Mouse (Mus musculus) telencephalon, adult 2 months (tissue): ENCODE data around the gene Prkar1b.
A peak's percentile ranks its signal among the peaks of the same experiment; 100 is the strongest.

Experiments
- DNase-seq: peaks from one replicate; pipeline ENCODE4 v3.0.0-alpha.2; 2011; ENCODE audit warnings: low read depth, low spot score

The Prkar1b gene

DNA sequence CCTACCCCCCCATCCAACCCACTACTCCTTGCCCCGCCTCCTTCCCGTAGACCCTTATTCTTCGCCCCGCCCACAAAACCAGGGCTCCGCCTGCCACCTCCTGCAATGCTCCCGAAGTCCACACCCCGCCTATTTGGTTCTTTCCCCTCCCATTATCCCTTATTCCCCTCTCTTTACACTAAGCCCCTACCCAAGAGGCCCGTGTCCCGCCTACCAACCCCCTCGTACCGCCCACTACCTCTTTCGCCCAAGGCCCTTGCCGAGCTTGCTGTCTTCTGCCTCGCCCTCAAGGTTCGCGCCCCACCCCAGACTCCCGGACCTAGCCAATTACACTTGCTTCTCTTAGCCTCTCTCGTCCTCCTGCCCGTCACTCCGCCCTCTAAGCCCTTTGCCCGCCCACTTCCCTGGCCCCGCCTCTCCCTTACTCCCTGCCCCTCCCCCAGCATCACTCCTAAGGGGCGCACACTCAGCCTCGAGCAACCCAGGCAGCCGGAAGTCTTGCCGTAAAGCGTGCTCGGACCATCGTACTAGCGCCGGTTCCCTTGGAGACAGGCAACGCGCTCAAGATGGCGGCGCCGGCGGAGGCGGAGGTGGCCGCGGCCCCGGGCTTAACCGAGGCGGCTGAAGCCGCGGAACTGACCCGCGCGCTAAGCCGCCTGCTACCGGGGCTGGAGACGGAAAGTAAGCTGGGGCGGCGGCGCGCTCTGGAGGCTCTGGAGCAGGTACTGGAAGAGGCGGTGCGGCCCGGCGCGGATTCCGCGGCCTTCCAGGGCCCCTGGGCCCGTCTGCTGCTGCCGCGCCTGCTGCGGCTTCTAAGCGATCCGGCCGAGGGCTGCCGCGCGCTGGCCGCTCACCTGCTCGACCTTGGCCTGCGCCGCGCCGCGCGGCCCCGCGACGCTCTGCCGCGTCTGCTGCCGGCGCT lies at the start of gene Prkar1b, which contains the start of gene Dnaaf5:
Gene Prkar1b (minus strand): TSS at position 321 of the 922 bp plus-strand sequence.
Gene Dnaaf5 (plus strand): TSS at position 543 of the 922 bp plus-strand sequence.
- DNase-seq, result peak; percentile 98

GRCm38 (mm10) chr5:139199636-139199994 lies 49.8 kb upstream of the Prkar1b start:
- DNase-seq, result no peak

DNA sequence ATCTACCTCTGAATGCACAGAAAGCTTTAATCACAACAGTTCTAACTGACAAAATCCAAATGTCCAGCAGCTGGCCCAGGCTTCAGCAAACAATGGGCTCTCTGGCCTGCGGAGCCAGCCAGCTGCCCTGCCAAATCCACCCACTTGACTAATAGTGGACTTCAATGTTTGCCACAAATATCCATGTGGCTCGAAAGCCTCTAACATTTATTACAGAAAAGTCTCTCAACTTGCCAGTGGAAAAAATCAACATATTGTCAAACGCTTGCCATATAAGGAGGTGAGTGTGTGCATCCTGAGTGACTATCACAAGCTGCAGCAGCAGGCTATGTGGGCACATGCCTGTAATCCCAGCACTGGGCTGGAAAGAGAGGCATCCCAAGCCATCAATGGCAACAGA lies 49.0 kb upstream of the Prkar1b start:
- DNase-seq, result no peak

- DNase-seq, result peak; percentile 83
These were observed 41.2 kb upstream of the Prkar1b start for GRCm38 (mm10) chr5:139190958-139191357.

DNA sequence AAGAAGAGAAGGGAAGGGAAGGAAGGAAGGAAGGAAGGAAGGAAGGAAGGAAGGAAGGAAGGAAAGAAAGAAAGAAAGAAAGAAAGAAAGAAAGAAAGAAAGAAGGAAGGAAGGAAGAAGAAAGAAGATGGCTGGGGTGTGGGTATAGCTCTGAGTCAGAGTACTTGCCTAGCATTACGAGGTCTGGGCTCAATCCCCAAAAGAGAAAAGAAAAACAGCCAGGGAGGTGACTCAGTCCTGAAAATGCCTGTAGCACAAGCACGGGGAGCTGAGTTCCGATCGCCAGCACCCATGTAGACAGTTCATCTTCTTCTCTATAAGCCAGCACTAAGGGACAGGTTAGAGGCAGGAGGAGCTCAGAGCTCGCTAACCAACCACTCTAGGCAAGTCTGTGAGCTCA lies 39.9 kb upstream of the Prkar1b start:
- DNase-seq, result no peak

- DNase-seq, result no peak
These were observed 35.1 kb upstream of the Prkar1b start for GRCm38 (mm10) chr5:139184897-139185296.

DNA sequence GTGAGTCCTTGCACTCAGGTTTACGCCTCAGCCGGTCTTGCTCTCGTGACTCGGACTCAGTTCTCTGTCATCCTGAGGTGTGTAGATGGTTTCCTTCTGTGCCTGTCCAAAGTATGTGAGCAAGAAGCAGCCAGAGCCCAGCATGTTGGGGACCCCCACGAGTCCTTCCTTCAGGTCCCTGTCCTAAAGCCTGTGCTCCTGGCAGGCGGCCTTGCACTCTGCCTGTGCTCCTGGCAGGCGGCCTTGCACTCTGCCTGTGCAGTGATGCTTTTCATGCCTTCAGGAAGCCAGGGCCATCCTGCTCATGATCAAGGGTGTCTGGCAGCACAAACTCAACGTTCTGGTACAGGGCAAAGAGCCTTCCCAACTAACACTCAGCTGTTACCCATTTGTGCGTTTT lies 33.8 kb upstream of the Prkar1b start:
- no peak for DNase-seq

- DNase-seq, result no peak
These were observed 33.3 kb upstream of the Prkar1b start for GRCm38 (mm10) chr5:139183131-139183530.

GRCm38 (mm10) chr5:139178895-139179631 lies 29.3 kb upstream of the Prkar1b start:
- no peak for DNase-seq

GRCm38 (mm10) chr5:139174556-139175547 lies 25.1 kb upstream of the Prkar1b start:
- DNase-seq, result no peak

- DNase-seq, result no peak
These were observed 24.3 kb upstream of the Prkar1b start for GRCm38 (mm10) chr5:139174141-139174540.

DNA sequence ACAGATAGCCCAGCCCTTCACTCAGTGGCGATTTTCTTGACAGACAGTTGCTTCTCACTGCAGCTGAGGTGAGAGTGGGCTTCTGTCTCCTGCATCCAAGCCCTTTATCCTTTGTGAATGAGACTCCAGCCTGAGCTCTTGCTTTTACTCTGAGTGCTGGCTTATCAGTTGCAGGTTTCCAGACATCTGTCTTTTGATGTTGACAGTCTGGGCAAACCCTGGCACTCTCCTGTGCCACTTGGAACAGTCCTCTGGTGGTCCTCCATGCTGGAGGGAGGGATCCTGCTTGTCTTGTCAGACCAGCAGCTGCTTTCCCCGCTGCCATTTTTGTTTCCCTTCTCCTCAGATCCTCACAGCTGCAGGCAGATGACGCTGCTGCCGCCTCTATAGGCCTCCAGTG lies 22.1 kb upstream of the Prkar1b start:
- no peak for DNase-seq

DNA sequence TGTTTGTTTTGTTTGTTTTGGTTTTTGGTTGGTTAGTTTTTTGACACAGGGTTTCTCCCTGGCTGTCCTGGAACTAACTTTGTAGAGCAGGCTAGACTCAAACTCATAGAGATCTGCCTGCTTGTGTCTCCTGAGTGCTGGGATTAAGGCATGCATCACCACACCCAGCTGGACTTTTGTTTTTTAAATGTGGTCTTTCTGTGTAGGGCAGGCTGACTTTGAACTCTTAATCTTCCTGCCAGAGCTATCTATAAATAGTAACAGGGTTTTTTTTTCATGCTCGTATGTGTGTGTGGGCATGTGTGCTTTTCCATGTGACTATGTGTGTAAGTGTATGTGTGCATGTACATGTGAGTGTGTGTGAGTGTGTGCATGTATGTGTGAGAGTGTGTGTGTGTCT lies 17.7 kb upstream of the Prkar1b start:
- no peak for DNase-seq

GRCm38 (mm10) chr5:139166781-139167361 lies 17.1 kb upstream of the Prkar1b start:
- no peak for DNase-seq

DNA sequence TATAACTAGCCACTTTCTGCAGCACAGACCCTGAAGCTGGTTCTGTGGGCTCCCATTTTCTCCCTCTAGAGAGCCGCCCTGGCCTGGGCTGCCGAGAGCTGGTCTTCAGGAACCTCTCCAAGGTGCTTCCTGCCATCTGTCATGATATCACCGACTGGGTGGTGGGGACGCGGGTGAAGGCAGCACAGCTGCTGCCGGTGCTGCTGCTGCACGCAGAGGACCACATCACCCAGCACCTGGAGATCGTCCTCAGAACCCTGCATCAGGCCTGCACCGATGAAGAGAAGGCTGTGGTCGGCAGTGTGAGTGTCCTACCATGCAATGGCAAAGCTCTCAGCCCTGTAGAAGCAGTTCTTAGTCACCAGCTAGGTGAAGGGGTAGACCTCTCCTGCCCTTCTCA lies 11.8 kb upstream of the Prkar1b start:
- no peak for DNase-seq

DNA sequence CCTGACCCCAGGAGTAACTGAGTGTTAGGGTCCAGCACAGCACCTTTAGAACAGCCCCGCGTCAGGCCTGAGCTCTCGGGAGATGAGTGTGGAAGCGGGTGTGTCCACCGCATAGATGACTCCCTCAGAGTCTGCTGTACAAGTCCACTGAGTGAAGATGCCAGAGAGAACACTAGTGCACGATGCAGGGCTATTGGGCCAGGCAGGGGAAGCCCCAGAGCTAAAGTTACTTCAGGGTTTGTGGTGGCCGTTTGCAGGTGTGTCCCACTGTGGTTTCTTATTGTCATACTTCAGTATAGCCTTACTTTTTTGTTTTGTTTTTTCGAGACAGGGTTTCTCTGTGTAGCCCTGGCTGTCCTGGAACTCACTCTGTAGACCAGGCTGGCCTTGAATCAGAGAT lies 11.1 kb upstream of the Prkar1b start:
- no peak for DNase-seq

- no peak for DNase-seq
These were observed 816 bp upstream of the Prkar1b start for GRCm38 (mm10) chr5:139150603-139151031.

GRCm38 (mm10) chr5:139149006-139149672 lies 662 bp downstream of the Prkar1b start:
- DNase-seq, result no peak

GRCm38 (mm10) chr5:139147178-139148078 lies 2.4 kb downstream of the Prkar1b start:
- peak; percentile 81 for DNase-seq
